Mouse (Mus musculus) left cerebral cortex, postnatal 4 days (tissue): ENCODE measurements at regions not wholly inside any gene's neighbourhood (a gene's known extent, or its start where the extent isn't known, plus 50 kb on each side); places are given as distances from the start of the nearest gene placed in this dataset.

Experiments used
- DNase-seq: peaks from one replicate; pipeline ENCODE4 v3.0.0-alpha.2; 2022
- intact Hi-C: fragments of 180-260 bp; cut with DNase I; formaldehyde crosslinking; loops from one replicate; pipeline ENCODE4 v1.15.1; 2025

GRCm38 (mm10) chr19:55985518-55985917, 243.9 kb downstream of the Tcf7l2 start:
- DNase-seq: peak; percentile 61
- intact Hi-C loops: no loop called here

GRCm38 (mm10) chr19:55991791-55992726, 250.4 kb downstream of the Tcf7l2 start:
- intact Hi-C loops: no loop called here
- no peak for DNase-seq

DNA sequence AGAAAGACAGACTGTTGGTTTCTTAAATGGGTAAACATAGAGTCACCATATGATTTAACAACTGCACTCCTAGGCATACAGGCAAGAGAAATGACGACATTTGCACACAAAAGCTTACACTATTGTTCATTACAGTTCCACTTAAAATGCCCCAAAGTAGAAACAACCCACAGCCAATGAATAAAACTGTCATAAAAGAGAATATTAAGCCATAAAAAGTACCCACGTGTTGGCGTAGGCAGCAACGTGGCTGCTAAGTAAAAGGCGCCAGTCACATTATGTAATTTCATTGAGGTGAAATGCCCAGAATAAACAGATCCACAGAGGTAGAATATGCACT, 251.1 kb downstream of the Tcf7l2 start:
- intact Hi-C loops: no loop called here
- no peak for DNase-seq

DNA sequence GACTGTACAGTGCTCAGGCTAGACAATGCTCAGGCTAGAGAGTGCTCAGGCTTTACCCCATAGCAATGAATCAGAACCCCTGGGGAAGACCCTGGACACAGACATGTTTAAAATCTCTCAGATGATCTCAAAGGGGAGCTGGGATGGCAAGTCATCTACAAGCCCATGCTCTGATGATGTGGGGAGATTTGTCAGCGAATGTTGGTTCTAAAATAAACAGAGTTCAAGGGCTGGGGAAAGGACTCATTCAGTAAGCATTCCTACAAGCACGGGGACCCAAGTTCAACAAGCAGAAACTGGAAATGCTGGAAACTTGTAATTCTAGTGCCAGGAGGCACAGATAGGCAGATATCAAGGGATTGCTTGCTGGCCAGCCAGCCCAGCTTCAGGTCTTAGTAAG, 254.1 kb downstream of the Tcf7l2 start:
- intact Hi-C loops: no loop called here
- DNase-seq: no peak

DNA sequence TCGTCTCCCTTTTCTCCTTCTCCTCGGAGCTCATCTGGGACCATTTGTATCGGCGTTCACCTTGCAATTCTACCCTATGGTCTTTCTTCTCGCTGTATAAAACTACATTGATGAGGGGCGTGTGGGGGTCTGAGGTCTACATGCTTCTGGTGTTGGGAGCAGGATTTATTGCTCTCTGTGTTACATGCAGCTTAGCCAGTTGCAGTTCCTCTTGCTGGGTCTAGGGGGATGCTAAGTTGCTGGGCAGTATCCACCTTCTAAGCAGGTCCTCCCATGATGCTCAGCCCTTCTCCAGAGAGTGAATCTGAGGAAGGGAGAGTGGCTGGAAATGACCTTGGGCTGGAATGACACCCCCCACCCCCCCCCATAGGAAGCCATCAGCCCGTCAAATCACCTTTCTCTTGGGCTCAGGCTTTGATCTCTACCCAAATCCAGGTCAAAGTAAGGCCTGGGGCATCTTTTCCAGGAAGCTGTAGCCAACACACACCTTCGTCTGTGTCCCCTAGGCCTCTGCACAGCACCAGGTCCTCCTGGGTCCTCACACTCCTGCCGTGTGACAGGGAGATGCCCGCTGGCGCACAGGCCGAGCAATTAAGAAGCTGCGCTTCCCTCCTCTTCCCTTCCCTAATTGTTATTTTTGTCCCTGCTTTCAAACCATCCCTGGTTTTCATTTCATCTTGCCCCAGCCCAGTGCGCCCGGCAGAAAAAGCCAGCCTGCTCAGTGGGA, 257.0 kb downstream of the Tcf7l2 start:
- DNase-seq: peak; percentile 8
- intact Hi-C loops: no loop called here

DNA sequence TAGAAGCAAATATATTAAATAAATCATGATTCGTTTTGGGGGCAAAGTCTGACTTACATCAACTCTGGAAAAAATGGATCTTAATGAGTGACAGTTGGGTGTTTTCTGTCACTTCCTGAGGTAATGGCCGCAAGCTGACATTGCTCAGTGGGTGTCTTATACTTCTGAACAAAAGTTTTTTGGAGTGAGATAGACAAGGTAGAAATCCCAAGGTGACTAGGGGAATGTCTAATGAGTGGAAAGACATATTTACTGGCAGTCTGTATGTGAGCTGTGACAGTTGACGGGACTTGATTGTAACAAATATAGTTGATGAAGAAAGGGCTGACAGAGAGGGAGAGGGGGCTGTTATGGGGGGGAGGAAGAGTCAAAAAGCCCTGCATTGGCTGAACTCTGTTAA, 257.8 kb downstream of the Tcf7l2 start:
- no peak for DNase-seq
- intact Hi-C loops: no loop called here

GRCm38 (mm10) chr19:56001428-56001827, 259.8 kb downstream of the Tcf7l2 start:
- DNase-seq: no peak
- intact Hi-C loops: no loop called here

DNA sequence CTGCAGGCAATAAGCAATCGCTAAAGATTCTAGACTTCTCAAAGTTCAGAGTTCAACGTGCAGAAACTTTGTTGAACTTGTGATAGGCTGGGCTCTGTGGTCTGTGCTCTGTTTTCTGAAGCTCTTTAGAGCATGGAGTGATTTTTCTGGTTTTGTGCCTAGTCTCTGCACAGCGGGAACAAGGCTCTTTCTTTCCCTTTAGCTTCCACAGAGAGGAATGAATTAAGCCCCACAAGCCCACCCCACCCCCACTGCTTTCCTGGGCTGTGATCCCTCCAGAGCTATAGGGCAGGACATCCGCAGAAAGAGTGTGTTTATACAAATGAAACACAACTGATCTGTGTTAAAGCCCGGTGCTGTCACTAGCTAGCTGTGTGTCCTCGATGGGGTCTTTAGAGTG, 264.3 kb downstream of the Tcf7l2 start:
- intact Hi-C loops: no loop called here
- DNase-seq: peak; percentile 51

DNA sequence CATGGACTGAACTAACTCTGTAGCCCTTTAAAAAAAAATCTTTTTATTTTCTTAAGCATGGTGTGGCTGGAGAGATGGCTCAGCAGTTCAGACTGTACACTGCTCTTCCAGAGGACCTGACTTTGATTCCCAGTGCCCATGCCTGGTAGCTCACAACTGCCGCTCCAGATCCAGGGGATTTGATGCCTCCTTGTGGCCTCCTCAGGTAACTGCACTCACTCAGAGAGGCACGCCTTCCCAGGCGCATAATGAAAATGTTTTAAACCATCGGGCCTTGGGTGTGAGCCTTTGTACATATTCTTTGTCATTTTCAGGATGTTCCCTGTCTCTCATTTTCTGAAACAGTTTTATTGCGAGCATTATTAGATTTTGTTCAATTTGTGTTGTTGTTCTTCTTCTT, 265.8 kb downstream of the Tcf7l2 start:
- intact Hi-C loops: no loop called here
- DNase-seq: no peak

DNA sequence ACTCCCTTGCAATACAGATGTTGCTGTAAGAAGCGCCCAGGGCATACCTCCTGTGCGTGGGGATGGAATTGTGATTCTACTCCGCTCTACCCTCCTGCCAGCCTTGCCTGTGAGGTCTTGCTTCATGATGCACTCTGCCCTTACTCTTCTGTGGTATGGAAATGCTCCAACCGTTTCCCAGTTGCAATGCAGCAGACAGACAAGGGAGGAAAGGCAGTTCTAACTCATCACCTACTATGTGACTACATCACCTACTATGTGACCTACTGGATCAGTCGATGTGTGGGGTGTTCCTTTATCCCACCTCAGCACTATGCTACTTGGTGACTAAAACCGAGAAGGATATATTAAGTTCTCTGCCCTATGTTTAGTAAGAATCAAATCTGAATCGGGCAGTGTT, 269.1 kb downstream of the Tcf7l2 start:
- DNase-seq: no peak
- intact Hi-C loops: no loop called here

DNA sequence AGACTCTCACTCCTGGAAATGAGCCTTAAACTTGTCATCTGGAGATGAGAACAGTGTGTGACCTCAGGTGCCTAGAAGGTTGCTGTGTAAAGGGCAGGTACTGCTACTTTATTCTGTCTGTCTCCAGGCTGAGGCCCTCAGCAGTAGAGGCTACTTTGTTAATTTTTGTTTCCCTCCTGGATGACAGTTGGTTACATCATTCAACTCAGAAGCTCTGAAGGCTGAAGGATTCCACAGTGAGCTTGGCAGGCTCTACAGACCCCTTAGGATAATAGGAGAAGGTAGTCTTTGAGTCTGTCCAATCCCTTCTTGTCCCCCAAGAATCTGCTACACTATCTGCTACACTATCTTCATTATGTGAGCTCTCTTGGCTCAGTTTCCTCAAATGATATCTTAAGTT, 269.7 kb downstream of the Tcf7l2 start:
- DNase-seq: no peak
- intact Hi-C loops: no loop called here

GRCm38 (mm10) chr19:56016548-56017346, 270.2 kb upstream of the Habp2 start:
- intact Hi-C loops: no loop called here
- DNase-seq: no peak

DNA sequence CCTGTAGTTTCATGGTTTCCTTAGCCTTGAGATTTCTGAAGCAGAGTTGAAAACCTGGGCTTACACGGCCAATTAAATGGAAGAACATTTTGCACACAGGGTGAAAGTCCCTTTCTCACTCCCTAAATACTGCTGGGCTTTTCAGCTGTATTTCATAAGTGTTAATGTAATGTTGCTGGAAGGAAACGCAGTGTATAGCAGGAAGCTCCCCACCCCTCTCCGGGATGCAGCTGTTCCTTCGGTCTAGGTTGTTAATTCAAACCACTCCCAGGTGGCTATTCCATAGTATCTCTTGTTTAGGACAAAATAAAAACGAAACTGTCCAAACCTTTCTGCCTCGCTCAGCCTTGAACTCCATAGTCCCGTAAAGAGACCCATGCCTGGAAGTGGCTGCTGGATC, 269.4 kb upstream of the Habp2 start:
- DNase-seq: no peak
- intact Hi-C loops: no loop called here

GRCm38 (mm10) chr19:56019143-56019542, 267.8 kb upstream of the Habp2 start:
- intact Hi-C loops: no loop called here

GRCm38 (mm10) chr19:56022348-56022747, 264.6 kb upstream of the Habp2 start:
- intact Hi-C loops: no loop called here
- no peak for DNase-seq

More at GRCm38 (mm10) chr19:56019143-56019542, 267.8 kb upstream of the Habp2 start:
- no peak for DNase-seq

DNA sequence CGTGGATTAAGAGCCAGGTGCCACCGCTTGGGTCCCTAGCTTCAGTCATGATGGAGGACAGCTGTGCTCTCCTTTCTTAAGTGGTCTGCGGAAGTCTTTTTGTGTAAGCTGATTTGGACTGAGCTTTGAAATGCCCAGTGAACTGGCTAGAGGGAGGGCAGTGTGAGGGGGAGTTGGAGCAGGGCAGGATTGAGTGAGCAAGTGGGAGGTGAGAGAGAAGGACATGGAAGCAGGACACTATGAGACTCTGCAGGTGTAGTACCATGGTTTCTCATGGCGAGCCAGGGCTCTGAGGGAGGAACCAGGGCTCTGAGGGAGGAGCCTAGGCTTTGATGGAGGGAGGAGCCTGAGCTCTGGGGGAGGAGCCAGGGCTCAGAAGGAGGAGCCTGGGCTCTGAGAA, 262.3 kb upstream of the Habp2 start:
- DNase-seq: no peak
- intact Hi-C loops: no loop called here

DNA sequence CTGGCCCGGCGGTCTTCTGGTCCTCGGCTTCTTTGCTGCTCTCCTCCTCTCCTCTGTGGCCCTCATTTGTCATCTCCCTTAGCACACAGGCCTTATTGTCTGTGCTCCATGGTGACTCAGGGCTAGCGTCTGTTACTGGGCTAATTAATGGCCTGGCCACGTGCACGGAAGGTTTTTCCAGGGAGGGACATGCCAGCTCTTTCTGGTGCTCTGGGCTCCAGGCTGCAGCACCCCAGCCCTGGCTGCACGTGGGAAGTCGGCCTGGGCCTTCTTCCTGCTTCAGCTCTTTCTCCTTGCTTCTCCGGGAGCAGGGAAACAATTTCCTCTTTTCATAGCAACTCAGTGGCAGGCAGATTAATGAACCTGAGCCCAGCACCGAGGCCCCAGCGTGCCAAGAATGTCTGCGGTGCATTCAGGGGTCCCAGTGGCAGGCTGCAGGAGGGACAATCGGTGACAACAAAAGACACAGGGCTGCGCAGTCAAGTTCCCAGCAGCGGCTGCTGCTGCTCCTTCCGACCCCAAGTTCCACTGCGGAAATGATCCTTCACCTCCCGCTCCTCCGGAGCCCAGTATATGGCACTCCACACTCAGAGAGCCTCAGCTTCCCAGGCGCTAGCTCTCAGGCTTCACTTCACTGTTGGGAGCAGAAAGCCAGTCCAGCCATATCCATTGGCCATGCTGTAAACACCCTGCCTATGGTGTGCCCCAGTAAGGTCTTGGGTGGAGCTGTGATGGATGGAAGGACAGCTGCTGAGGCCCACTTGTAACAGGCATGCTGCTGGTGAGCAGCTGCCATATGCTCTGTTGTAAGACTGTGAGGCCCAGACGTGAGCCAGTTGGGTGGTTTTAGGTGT, 257.3 kb upstream of the Habp2 start:
- intact Hi-C loops: no loop called here
- DNase-seq: peak; percentile 67

- intact Hi-C loops: no loop called here
- no peak for DNase-seq
These were observed 256.5 kb upstream of the Habp2 start for GRCm38 (mm10) chr19:56030401-56030925.

DNA sequence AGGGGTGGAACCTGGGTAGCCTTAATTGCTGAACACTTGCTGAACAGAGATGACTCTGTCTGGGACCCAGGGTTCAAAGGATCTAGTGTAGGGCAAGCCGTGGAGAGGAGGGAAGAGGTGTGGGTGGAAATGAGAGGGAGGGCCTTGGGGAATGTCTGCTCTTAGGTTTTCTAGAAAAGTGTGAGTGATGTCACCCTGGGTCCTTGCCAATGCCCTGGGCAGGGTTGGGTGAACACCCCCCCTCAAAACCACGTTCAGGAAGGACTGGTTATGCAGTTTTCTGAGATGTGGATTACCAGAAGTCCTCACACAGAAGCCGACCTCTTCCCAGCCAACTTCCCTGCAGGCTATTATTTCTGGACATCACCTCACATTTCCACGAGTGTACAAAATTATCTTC, 252.4 kb upstream of the Habp2 start:
- DNase-seq: no peak
- intact Hi-C loops: no loop called here

- intact Hi-C loops: no loop called here
- DNase-seq: no peak
These were observed 249.4 kb upstream of the Habp2 start for GRCm38 (mm10) chr19:56037584-56037983.
